Mouse (Mus musculus) liver, embryonic 11.5 days (tissue): ENCODE results near the gene Hoxc5. TPM values are rescaled to one million over a fixed set of nuclear protein-coding genes. Genes with fewer than 3 reads are reported as not detected.

Source experiments
- ATAC-seq: fragments of 200-750 bp; cut with Nextera tagmentation; replicated peaks from 2 replicates; pipeline ENCODE4 v1.8.0; 2017; ENCODE audit warnings: moderate number of reproducible peaks, mild to moderate bottlenecking, moderate TSS enrichment, moderate library complexity; ENCODE audit not compliant: low FRiP score
- DNase-seq: peaks from one replicate; pipeline ENCODE4 v3.0.0-alpha.2; 2017; ENCODE audit warnings: low spot score
- H3K27ac ChIP-seq: fragments of 300-500 bp; sonication (generic); 2 replicates; pipeline ENCODE4 v1.5.1; 2014; ENCODE audit warnings: mild to moderate bottlenecking, low read depth, low read length, control low read depth
- H3K27me3 ChIP-seq: fragments of 300-500 bp; sonication (generic); replicated peaks from 2 replicates; pipeline ENCODE4 v1.6.1; 2014; ENCODE audit warnings: low read length, mixed read lengths; ENCODE audit not compliant: control insufficient read depth, insufficient read depth
- H3K36me3 ChIP-seq: fragments of 300-500 bp; sonication (generic); 2 replicates; pipeline ENCODE4 v1.6.1; 2014; ENCODE audit warnings: mild to moderate bottlenecking, low read length, moderate library complexity, mixed read lengths; ENCODE audit not compliant: control insufficient read depth, insufficient read depth
- H3K4me1 ChIP-seq: fragments of 300-500 bp; sonication (generic); replicated peaks from 2 replicates; pipeline ENCODE4 v1.6.1; 2014; ENCODE audit warnings: low read length, mixed read lengths; ENCODE audit not compliant: control insufficient read depth, insufficient read depth
- H3K4me2 ChIP-seq: fragments of 300-500 bp; sonication (generic); 2 replicates; pipeline ENCODE4 v1.6.1; 2014; ENCODE audit warnings: mild to moderate bottlenecking, control low read depth, moderate library complexity
- H3K4me3 ChIP-seq: fragments of 300-500 bp; sonication (generic); 2 replicates; pipeline ENCODE4 v1.5.1; 2014; ENCODE audit warnings: low read depth, low read length, control low read depth
- H3K9ac ChIP-seq: fragments of 300-500 bp; sonication (generic); 2 replicates; pipeline ENCODE4 v1.6.1; 2014; ENCODE audit warnings: low read depth, low read length, control low read depth
- H3K9me3 ChIP-seq: fragments of 300-500 bp; sonication (generic); 2 replicates; pipeline ENCODE4 v1.6.1; 2016; ENCODE audit warnings: low read length, inconsistent platforms, mixed read lengths; ENCODE audit not compliant: control insufficient read depth
- WGBS: fragments of 180-500 bp; shearing (Covaris S2); extraction: QIAGEN DNeasy Blood & Tissue Kit; methylation state at CpG from one replicate; pipeline ENCODE4 v1.1.7; 2014; 5-methylcytosine and 5-hydroxymethylcytosine counted together
- polyA plus RNA-seq: library from polyadenylated mRNA; unstranded; fragments of >200 nt; fragmentation: Nextera tagmentation; extraction: Ambion mirVana; gene quantifications from 2 replicates; pipeline ENCODE4 v1.2.1, GENCODE M21; 2014

Hoxc5 gene
- polyA plus RNA-seq, 1 experiment from 2014 or later = 4.1 TPM

- no peak for ATAC-seq
- Histone ChIP-seq H3K4me1 (0 out of 2 replicates have a peak, but pooled peaks cover 3% of the 10 kb centered on the region), H3K27ac (no peak overlapping the region; the same call in 1 of the 2 replicates), H3K9me3 (no peaks in the 10 kb centered on the region), H3K9ac (peak overlapping the region; percentile 66), H3K4me3 (peak overlapping the region; percentile 49), H3K36me3 (no peaks in the 10 kb centered on the region), H3K27me3 (peaks cover 97% of the 10 kb centered on the region), H3K4me2 (peak overlapping the region; percentile 55)
- under 1% methylated on average over 14 of the region's 14 CpGs for WGBS
- DNase-seq = no peak
These were observed 68.3 kb downstream of the Hoxc5 start for GRCm38 (mm10) chr15:103035548-103035881.

- Histone ChIP-seq H3K4me2 (no peak overlapping the region), H3K36me3 (no peaks in the 10 kb centered on the region), H3K27me3 (peaks cover 99% of the 10 kb centered on the region), H3K27ac (no peak overlapping the region), H3K4me3 (no peak overlapping the region), H3K9ac (no peak overlapping the region), H3K9me3 (no peaks in the 10 kb centered on the region), H3K4me1 (0 out of 2 replicates have a peak, but pooled peaks cover 5% of the 10 kb centered on the region)
- 10% methylated on average over 1 of the region's 1 CpGs for WGBS
- ATAC-seq (no peak), DNase-seq (no peak)
These were observed 70.3 kb downstream of the Hoxc5 start for GRCm38 (mm10) chr15:103037579-103037978.

- no peaks in the 10 kb centered on the region for H3K9me3 ChIP-seq
- 20% methylated on average over 10 of the region's 10 CpGs for WGBS
These were observed 71.6 kb downstream of the Hoxc5 start for GRCm38 (mm10) chr15:103038701-103039480.

GRCm38 (mm10) chr15:103039609-103040008 lies 72.4 kb downstream of the Hoxc5 start:
- 0 out of 2 replicates have a peak, but pooled peaks cover 2% of the 10 kb centered on the region for H3K4me1 ChIP-seq
- no peak for DNase-seq

More at GRCm38 (mm10) chr15:103038701-103039480, 71.6 kb downstream of the Hoxc5 start:
- no peaks in the 10 kb centered on the region for H3K36me3 ChIP-seq
- H3K4me3 ChIP-seq = no peak overlapping the region
- H3K27me3 ChIP-seq = peaks cover 96% of the 10 kb centered on the region
- DNase-seq (no peak), ATAC-seq (no peak)
- no peak overlapping the region for H3K4me2 ChIP-seq
- H3K9ac ChIP-seq = no peak overlapping the region
- 0 out of 2 replicates have a peak, but pooled peaks cover 4% of the 10 kb centered on the region for H3K4me1 ChIP-seq
- H3K27ac ChIP-seq = no peak overlapping the region

GRCm38 (mm10) chr15:103040601-103041000 lies 73.4 kb downstream of the Hoxc5 start:
- H3K4me2 ChIP-seq = peak overlapping the region; percentile 23; the same call in 1 of the 2 replicates
- WGBS = 17% methylated on average over 12 of the region's 12 CpGs
- H3K27ac ChIP-seq = no peak overlapping the region
- H3K4me3 ChIP-seq = no peak overlapping the region
- H3K9me3 ChIP-seq = no peaks in the 10 kb centered on the region
- H3K9ac ChIP-seq = no peak overlapping the region
- H3K27me3 ChIP-seq = peaks cover 88% of the 10 kb centered on the region
- DNase-seq = no peak
- 0 out of 2 replicates have a peak, but pooled peaks cover 2% of the 10 kb centered on the region for H3K4me1 ChIP-seq
- no peaks in the 10 kb centered on the region for H3K36me3 ChIP-seq
- no peak for ATAC-seq

More at GRCm38 (mm10) chr15:103039609-103040008, 72.4 kb downstream of the Hoxc5 start:
- Histone ChIP-seq H3K36me3 (no peaks in the 10 kb centered on the region), H3K9ac (no peak overlapping the region), H3K9me3 (no peaks in the 10 kb centered on the region), H3K4me3 (no peak overlapping the region), H3K27me3 (peaks cover 96% of the 10 kb centered on the region), H3K27ac (no peak overlapping the region), H3K4me2 (no peak overlapping the region)
- 32% methylated on average over 3 of the region's 3 CpGs for WGBS
- ATAC-seq = no peak

- DNase-seq = no peak
- 21% methylated on average over 5 of the region's 5 CpGs for WGBS
- Histone ChIP-seq H3K27me3 (peaks cover 87% of the 10 kb centered on the region), H3K27ac (no peak overlapping the region), H3K36me3 (no peaks in the 10 kb centered on the region), H3K4me1 (0 out of 2 replicates have a peak, but pooled peaks cover 2% of the 10 kb centered on the region), H3K9me3 (no peaks in the 10 kb centered on the region), H3K9ac (no peak overlapping the region), H3K4me3 (no peak overlapping the region), H3K4me2 (no peak overlapping the region)
- ATAC-seq = no peak
These were observed 74.4 kb downstream of the Hoxc5 start for GRCm38 (mm10) chr15:103041613-103042012.

- peaks cover 84% of the 10 kb centered on the region for H3K27me3 ChIP-seq
- DNase-seq (no peak), ATAC-seq (no peak)
- no peaks in the 10 kb centered on the region for H3K36me3 ChIP-seq
- H3K27ac ChIP-seq = no peak overlapping the region
- H3K4me2 ChIP-seq = no peak overlapping the region
- 7% methylated on average over 1 of the region's 1 CpGs for WGBS
- 0 out of 2 replicates have a peak, but pooled peaks cover 2% of the 10 kb centered on the region for H3K4me1 ChIP-seq
- no peak overlapping the region for H3K9ac ChIP-seq
- no peaks in the 10 kb centered on the region for H3K9me3 ChIP-seq
- no peak overlapping the region for H3K4me3 ChIP-seq
These were observed 75.0 kb downstream of the Hoxc5 start for GRCm38 (mm10) chr15:103042209-103042608.

GRCm38 (mm10) chr15:103051670-103052069 lies 84.4 kb downstream of the Hoxc5 start:
- Histone ChIP-seq H3K4me3 (no peak overlapping the region), H3K4me2 (no peak overlapping the region), H3K4me1 (no peaks in the 10 kb centered on the region), H3K9me3 (no peaks in the 10 kb centered on the region), H3K36me3 (no peaks in the 10 kb centered on the region), H3K27me3 (peaks cover 65% of the 10 kb centered on the region), H3K9ac (no peak overlapping the region), H3K27ac (no peak overlapping the region)
- ATAC-seq (no peak), DNase-seq (no peak)
- WGBS = 57% methylated on average over 2 of the region's 2 CpGs

- H3K4me2 ChIP-seq = no peak overlapping the region
- DNase-seq (no peak), ATAC-seq (no peak)
- no peak overlapping the region for H3K4me3 ChIP-seq
- H3K4me1 ChIP-seq = no peaks in the 10 kb centered on the region
- H3K27ac ChIP-seq = no peak overlapping the region
- no peaks in the 10 kb centered on the region for H3K9me3 ChIP-seq
- peaks cover 68% of the 10 kb centered on the region for H3K27me3 ChIP-seq
- H3K36me3 ChIP-seq = no peaks in the 10 kb centered on the region
- no peak overlapping the region for H3K9ac ChIP-seq
These were observed 86.0 kb downstream of the Hoxc5 start for GRCm38 (mm10) chr15:103053210-103053609.
